Mouse (Mus musculus) WW6 (cell line): ENCODE measurements around the gene Lep.

Experiments used
- DNase-seq: peaks from one replicate; pipeline ENCODE4 v3.0.0-alpha.2; 2013; ENCODE audit warnings: low read depth, low spot score

Gene Lep

GRCm38 (mm10) chr6:29044029-29044428 is 16.0 kb upstream of the Lep start:
- DNase-seq = no peak

DNA sequence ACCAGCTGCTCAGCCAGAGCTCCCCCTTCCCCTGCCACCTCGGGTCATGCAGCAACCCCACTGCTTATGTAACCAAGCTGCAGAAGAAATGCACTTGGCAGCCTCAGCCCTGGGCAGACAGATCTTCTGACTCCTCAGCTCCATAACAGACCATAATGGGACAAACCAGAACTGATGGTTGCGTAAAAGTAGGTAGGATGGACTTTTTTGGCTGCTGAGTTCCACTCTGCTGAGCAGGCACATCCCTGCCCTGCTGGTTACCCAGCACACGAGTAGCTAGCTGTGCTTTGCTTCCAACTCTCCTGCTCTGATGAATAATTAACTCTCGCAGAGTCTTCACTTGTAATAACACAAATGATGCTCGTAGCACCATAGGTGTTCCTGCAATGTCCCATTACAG is 10.1 kb upstream of the Lep start:
- DNase-seq = no peak

- DNase-seq = no peak
These were observed 7.8 kb upstream of the Lep start for GRCm38 (mm10) chr6:29052188-29052587.

- no peak for DNase-seq
These were observed 6.8 kb upstream of the Lep start for GRCm38 (mm10) chr6:29053181-29053580.

DNA sequence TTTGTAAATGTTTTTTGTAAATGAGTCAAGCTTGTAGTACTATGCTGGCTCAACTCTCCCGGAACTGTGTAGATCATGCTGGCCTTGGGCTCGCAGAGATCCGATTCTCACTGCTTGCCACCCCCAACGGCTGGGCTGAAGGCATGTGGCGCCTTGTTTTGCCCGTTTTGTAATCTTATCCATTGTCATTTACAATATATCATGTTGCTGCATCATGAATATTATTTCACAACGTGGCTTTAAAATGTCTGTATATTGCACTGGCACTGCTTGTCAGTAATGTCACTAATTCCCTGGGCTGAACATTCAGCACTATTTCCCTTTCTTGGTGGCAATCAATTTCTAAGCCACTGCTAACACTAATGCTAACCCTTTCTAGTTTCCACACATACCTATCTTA is 3.6 kb upstream of the Lep start:
- DNase-seq = no peak

DNA sequence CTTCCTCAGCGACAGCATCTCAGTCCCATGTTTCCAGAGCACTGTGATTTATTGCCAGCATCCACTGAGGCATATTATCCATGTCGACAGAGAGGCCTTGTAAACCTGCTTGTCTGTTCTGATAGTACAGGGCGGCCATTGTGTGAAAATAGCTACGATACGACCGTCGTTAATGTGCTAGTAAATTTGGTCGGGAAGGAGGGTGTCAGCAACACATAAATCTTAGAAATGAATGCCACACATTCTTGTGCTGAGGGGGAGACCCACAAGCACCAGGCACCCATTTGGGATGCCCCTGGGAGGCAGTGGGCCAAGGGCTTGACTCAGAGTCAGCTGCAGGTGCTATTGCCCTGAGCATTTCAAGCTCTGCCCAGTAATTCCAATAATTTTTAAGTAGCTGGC is 6.4 kb downstream of the Lep start:
- no peak for DNase-seq

- no peak for DNase-seq
These were observed 12.2 kb downstream of the Lep start for GRCm38 (mm10) chr6:29072258-29072657.

DNA sequence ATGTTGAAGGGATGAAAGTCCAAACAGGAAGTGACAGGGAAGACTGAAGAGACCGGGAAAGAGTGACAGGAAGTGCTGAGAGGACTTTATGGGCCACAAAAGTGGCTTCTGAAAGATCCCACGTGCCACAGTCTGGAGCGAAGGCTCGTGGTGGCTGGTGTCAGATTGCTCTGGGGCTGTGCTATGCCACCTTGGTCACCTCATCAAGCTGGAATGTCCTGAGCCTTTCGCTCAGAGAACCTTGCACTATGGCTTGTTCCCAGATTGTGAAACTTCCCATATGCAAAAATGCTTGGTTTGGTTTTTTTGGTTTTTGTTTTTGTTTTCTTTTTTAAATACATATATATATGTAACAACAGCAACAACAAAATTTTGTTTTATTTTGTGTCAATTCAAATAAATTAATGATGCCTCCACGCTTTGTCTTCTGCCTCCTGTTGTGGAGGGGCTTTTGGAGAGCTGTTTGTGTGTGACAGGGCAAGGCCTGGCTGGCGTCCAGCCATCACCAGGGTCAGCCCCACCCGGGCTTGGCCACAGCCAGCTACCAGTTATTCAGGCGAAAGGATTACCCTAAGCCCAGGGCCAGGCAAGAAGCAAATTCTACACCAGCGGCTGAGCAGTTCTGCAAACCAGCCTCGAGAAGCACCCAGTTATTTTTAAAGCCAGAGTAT is 13.6 kb downstream of the Lep start:
- no peak for DNase-seq

DNA sequence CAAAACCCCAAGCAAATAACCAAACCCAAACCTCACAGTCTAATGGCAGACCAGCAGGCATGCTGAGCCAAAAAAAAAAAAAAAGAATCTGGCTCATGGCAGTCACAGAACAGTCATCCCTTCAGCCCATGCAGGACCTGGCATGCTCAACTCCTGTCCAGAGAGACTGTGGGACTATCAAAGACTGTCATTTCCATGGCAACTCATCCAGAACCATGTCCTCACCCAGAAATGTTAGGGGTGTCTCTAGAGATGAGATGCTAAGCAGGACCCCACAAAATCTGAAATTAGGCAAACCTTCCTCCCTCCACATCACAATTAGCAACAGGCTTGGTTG is 14.1 kb downstream of the Lep start:
- DNase-seq = no peak

DNA sequence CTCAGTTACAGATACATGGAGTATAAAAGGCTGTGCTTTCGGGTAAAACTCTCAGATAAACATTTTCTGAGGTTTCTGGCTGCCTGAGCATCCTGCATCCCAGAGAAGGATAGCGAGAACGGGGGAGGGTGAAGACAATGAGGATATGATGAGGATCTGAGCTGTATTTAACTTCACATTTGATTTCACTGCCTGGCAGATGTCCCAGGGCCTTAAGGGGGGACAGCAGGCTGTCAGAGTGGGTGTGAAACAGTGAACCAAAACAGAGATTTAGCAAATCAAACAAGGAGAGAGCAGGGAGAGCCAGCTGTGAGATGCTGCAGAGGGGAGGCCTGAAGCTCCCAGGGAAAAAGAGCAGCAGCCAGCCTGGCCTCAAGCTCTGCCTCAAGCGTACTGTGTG is 19.3 kb downstream of the Lep start:
- no peak for DNase-seq

GRCm38 (mm10) chr6:29081826-29082363 is 21.9 kb downstream of the Lep start:
- no peak for DNase-seq

- no peak for DNase-seq
These were observed 22.8 kb downstream of the Lep start for GRCm38 (mm10) chr6:29082776-29083354.

GRCm38 (mm10) chr6:29084401-29084800 is 24.4 kb downstream of the Lep start:
- DNase-seq = no peak

- DNase-seq = no peak
These were observed 28.1 kb downstream of the Lep start for GRCm38 (mm10) chr6:29087921-29088709.

DNA sequence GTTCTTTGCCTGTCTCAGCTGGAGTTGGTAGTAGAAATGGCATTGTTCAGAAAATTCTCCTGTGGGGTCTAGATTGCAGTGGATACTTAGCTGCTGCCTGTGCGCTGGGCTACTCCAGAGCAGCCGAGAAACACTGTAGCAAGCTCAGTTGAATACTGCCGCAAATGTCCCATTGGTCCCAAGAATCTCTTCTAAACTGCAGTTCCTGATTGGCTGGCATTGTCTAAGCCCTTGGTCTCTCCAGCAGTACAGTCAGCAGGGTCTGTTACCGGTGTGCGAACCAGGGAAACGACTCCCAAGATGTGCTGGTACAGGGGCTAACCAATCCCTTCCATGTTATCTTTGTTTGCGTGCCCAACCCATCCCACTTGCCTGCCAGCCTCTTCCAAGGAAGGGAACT is 32.2 kb downstream of the Lep start:
- no peak for DNase-seq

DNA sequence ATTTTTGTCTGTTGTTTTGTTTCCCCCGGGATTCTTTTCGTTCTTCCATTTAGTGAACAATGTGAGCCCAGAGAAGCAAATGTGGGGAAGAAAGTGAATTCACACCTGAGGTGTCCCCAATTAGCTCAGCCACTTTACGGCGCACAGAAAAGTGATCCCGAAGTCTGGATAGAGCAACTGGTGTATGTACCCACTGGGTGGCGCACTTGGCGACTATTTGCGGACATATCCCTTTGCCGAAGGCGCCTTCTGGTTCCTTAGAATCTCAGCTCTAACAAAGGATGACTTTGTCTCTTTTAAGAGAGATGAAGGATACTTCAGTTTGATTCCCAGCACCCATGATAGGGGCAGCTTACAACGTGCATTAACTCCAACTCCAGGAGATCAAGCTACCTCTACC is 32.9 kb downstream of the Lep start:
- DNase-seq = no peak

DNA sequence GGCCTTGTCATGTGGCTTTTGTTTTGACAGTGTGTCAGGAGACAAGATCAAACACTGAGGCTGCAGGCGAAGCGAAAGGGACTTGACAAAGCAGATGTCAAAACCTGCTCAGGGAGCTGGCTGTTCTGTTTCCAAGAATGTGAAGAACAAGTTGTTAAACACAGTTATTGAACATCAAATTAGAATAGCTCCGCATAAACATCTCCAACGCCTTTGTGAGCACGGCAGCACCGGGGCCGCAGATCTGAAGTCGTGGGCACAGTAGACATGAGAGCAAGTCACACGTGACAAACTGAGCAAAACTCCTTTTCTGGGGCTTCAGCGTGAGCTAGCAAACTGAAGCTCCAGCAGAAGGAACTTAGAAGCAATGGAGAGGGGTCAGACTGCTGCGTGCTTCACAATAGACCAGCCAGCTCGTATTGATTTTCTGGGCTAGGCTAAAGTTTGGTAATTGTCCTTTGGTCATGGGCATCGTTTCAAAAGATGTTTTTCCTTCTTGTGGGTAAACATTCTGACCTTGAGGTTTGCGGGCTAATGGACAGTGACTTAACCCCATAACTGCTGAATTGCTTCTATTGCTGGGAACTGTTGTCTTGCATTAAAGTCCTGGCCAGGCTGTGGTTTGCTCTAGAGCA is 39.6 kb downstream of the Lep start:
- DNase-seq = no peak

DNA sequence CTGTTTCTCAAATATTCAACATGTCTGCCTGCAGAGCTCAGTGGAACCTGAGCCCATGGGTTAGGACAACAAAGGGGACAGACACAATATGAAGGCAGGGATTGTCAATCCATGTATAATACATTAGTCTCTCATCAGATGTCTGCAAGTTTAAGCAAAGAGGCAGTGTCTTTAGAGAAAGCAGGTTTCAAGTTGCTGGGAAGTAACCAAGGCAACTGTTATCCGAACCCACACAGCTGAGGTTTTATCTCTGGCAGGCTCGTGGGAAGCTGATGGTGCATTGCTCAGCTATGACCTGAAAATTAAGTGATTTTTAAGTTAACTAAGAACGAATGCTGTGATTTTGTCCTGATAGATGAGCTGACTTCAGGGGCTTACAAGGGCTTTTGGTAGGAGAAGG is 40.4 kb downstream of the Lep start:
- DNase-seq = no peak

DNA sequence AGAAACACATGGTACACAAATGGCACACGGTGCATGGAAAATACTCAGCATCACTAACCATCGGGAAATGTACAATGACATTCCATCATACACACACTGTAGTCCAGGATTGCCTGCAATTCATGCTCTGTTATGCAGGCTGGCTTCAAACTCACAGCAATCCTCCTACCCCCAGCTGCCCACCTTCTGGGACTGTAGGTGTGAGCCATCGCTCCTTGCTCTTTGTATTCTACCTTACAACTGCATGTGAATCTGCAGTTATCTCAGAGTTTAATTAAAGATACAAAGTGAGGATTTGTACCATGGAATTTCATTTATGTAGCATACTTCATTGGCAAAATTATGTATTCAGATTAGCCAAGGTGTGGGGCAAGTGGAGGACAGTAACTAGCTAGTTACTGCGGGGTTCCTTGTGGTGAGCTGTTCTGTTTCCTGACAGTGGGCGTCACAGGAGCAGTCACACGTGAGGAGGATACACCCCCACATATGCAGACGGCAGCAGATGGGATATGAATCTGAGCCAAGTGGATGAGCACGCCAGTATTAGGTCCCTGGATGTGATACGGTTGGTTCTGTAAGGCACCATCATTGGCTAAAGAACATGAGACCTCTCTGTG is 41.3 kb downstream of the Lep start:
- no peak for DNase-seq

GRCm38 (mm10) chr6:29108376-29108775 is 48.4 kb downstream of the Lep start:
- no peak for DNase-seq

DNA sequence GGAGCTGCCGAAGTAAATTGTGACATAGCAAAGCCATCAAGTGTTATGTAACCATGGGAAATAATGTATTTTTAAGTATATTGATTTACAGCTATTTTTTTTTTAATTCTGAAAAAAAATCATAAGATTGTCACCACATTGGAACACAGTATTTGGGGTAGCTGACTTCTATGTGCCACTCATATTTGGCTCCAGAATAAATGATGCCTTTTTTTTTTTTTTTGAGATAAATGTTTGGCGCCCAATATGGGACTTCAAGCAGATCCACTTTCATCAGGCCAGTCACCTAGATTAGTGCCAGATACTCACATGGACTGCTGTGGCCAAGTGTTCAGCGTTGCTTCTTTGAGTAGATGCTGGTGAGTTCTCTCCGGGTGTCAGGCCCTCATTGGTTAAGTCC is 51.5 kb downstream of the Lep start:
- no peak for DNase-seq

DNA sequence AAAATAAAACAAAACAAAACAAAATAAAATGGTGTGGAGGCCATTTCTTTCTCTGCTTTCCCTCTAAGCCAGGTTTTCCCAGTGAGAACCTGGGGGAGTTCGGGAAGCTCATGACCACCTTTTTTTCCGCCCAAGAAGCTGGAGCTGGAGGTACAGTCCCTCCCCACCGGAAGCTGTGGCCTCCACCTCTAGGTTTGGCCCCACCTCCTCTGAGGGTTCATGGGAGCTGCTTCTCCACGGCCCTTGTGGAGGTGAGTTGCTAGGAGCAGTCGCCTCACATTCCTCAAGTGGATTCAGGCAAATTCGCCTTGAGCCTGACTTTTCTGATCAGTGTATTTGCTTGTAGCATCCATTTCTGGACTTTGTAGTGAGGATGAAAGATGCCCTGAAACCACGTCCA is 55.7 kb downstream of the Lep start:
- DNase-seq = no peak
